Mouse (Mus musculus): Measurements from ENCODE around the gene Necab3. TPM values are rescaled to one million over a fixed set of nuclear protein-coding genes. Genes with fewer than 3 reads are reported as not detected.

Gene Necab3
- total RNA-seq, 2 experiments from 2014 or later, result 5.1 to 5.9 TPM

GRCm38 (mm10) chr2:154572996-154573395 lies 14.3 kb upstream of the Necab3 start:
- no peak for DNase-seq (ENCODE audit: low spot score in 2 of 2)

GRCm38 (mm10) chr2:154571976-154572375 lies 13.3 kb upstream of the Necab3 start:
- DNase-seq (ENCODE audit: low spot score in 2 of 2), result no peak

GRCm38 (mm10) chr2:154571266-154571665 lies 12.6 kb upstream of the Necab3 start:
- no peak for DNase-seq (ENCODE audit: low spot score in 2 of 2)

- DNase-seq (ENCODE audit: low spot score in 2 of 2), result no peak
These were observed 12.0 kb upstream of the Necab3 start for GRCm38 (mm10) chr2:154570666-154571065.

GRCm38 (mm10) chr2:154569836-154570286 lies 11.2 kb upstream of the Necab3 start, which contains the start of gene E2f1:
E2f1 (minus strand) TSS chr2:154569892.
- peak; percentile 91 for DNase-seq (ENCODE audit: low spot score in 2 of 2)

GRCm38 (mm10) chr2:154569071-154569748 lies 10.5 kb upstream of the Necab3 start:
- peak; percentile 37 to 51 for DNase-seq (ENCODE audit: low spot score in 2 of 2)

GRCm38 (mm10) chr2:154568329-154569070 lies 9.8 kb upstream of the Necab3 start:
- no peak for DNase-seq (ENCODE audit: low spot score in 2 of 2)

GRCm38 (mm10) chr2:154567766-154568165 lies 9.1 kb upstream of the Necab3 start:
- no peak for DNase-seq (ENCODE audit: low spot score in 2 of 2)

- DNase-seq (ENCODE audit: low spot score in 2 of 2), result no peak
These were observed 8.0 kb upstream of the Necab3 start for GRCm38 (mm10) chr2:154566641-154567040.

- DNase-seq (ENCODE audit: low spot score in 2 of 2), result no peak
These were observed 6.9 kb upstream of the Necab3 start for GRCm38 (mm10) chr2:154565562-154565961.

- DNase-seq (ENCODE audit: low spot score in 2 of 2), result no peak
These were observed 5.0 kb upstream of the Necab3 start for GRCm38 (mm10) chr2:154563612-154564170.

GRCm38 (mm10) chr2:154557184-154557832 lies 1.4 kb downstream of the Necab3 start:
- no peak for DNase-seq (ENCODE audit: low spot score in 2 of 2)

- DNase-seq (ENCODE audit: low spot score in 2 of 2), result no peak
These were observed 3.5 kb downstream of the Necab3 start for GRCm38 (mm10) chr2:154555235-154555634.

GRCm38 (mm10) chr2:154552424-154552907 lies 6.2 kb downstream of the Necab3 start:
- DNase-seq (ENCODE audit: low spot score in 2 of 2), result peak; percentile 26 to 51

GRCm38 (mm10) chr2:154551927-154552326 lies 6.8 kb downstream of the Necab3 start:
- no peak for DNase-seq (ENCODE audit: low spot score in 2 of 2)

- no peak for DNase-seq (ENCODE audit: low spot score in 2 of 2)
These were observed 7.2 kb downstream of the Necab3 start, which contains the start of gene Actl10 for GRCm38 (mm10) chr2:154551476-154551875. Actl10 (plus strand) TSS chr2:154551776.

- DNase-seq (ENCODE audit: low spot score in 2 of 2), result no peak
These were observed 7.8 kb downstream of the Necab3 start for GRCm38 (mm10) chr2:154550937-154551336.

GRCm38 (mm10) chr2:154549886-154550189 lies 8.9 kb downstream of the Necab3 start:
- DNase-seq (ENCODE audit: low spot score in 2 of 2), result no peak

- DNase-seq (ENCODE audit: low spot score in 2 of 2), result peak; percentile 44 to 51
These were observed 9.4 kb downstream of the Necab3 start for GRCm38 (mm10) chr2:154549127-154549885.

- DNase-seq (ENCODE audit: low spot score in 2 of 2), result no peak
These were observed 10.0 kb downstream of the Necab3 start for GRCm38 (mm10) chr2:154548688-154549087.

GRCm38 (mm10) chr2:154546711-154547110 lies 12.0 kb downstream of the Necab3 start, which contains the start of gene 1700003F12Rik:
1700003F12Rik (plus strand) TSS chr2:154547085.
- DNase-seq (ENCODE audit: low spot score in 2 of 2), result no peak

Data from adrenal gland, postnatal 4 days (tissue).